Mouse (Mus musculus): ENCODE measurements around the gene Cfdp1.

GRCm38 (mm10) chr8:111747866-111748649 is 106.0 kb downstream of the Cfdp1 start:
- TF ChIP-seq CTCF (IDR thresholded peaks at IDR 0.05; ENCODE audit: borderline replicate concordance, control insufficient read depth, extremely low read depth, insufficient read depth, low read length, poor library complexity) = no peak
- no peak for TF ChIP-seq POLR2A (IDR thresholded peaks at IDR 0.05; ENCODE audit: control insufficient read depth, extremely low read depth, insufficient read depth, low read length, poor library complexity)
